Mouse (Mus musculus) kidney, adult 2 months (tissue): ENCODE results near the gene Gmfb.

ENCODE experiments used
- CTCF ChIP-seq: fragments of 200-500 bp; conservative IDR thresholded peaks from 2 replicates; pipeline ENCODE4 v1.5.1; 2011; ENCODE audit warnings: low read depth, mild to moderate bottlenecking, control low read depth, low read length, moderate library complexity, mixed read lengths; ENCODE audit not compliant: insufficient read depth, insufficient read length
- POLR2A ChIP-seq: fragments of 200-500 bp; IDR thresholded peaks from one replicate; pipeline ENCODE4 v1.6.1; 2011; ENCODE audit warnings: low read depth, low read length, control low read depth

DNA sequence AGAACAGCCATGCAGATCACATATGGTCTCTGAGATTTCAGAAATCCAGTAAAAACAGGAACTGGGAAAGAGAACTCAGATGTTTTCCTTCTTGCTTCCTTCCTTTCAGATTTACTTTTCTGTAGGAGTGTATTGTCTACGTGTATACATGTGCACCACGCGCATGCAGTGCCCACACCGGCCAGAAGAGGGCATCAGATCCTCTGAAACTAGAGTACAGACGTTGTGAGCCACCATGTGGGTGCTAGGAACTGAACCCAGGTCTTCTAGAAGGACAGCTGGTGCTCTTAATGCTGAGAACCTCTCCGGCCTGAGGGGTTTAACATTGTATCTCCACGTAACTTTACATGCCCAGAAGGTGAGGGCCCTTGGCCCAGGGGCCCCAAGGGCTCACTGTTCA lies 42.8 kb downstream of the Gmfb start:
- TF ChIP-seq POLR2A (no peak), CTCF (peak; percentile 30; the same call in 1 of the 2 replicates)
